Mouse (Mus musculus) bone marrow macrophage, adult 2 months (primary cell): Measurements from ENCODE around the gene Carhsp1. TPM values are rescaled to one million over a fixed set of nuclear protein-coding genes. Genes with fewer than 3 reads are reported as not detected.

Source experiments
- H3K27ac ChIP-seq: 2 replicates; pipeline ENCODE4 v1.5.1; 2012; ENCODE audit warnings: low read depth, low read length; ENCODE audit not compliant: insufficient read depth
- H3K4me1 ChIP-seq: 2 replicates; pipeline ENCODE4 v1.6.1; 2012; ENCODE audit warnings: low read length; ENCODE audit not compliant: control insufficient read depth, insufficient read depth
- H3K4me3 ChIP-seq: 2 replicates; pipeline ENCODE4 v1.5.1; 2012; ENCODE audit warnings: mild to moderate bottlenecking, low read length, moderate library complexity; ENCODE audit not compliant: insufficient read depth
- CTCF ChIP-seq: IDR thresholded peaks from 2 replicates; pipeline ENCODE4 v1.5.1; 2012; ENCODE audit warnings: low read depth, mild to moderate bottlenecking, low read length, moderate library complexity
- POLR2A ChIP-seq: IDR thresholded peaks from 2 replicates; pipeline ENCODE4 v1.6.1; 2012; ENCODE audit warnings: mild to moderate bottlenecking, low read depth, low read length, borderline replicate concordance
- polyA plus RNA-seq: library from polyadenylated mRNA; stranded (reverse); fragments of >200 nt; gene quantifications from 2 replicates; pipeline ENCODE4 v1.2.4, GENCODE M21; 2012; ENCODE audit not compliant: missing spikeins, insufficient read depth, insufficient read length

Gene Carhsp1
- polyA plus RNA-seq, 1 experiment, result 26.3 TPM

GRCm38 (mm10) chr16:8619659-8620314 lies 52.2 kb downstream of the Carhsp1 start:
- TF ChIP-seq POLR2A (no peak), CTCF (no peak)
- Histone ChIP-seq H3K4me3 (no peak overlapping the region), H3K4me1 (no peaks in the 10 kb centered on the region), H3K27ac (no peak overlapping the region)

GRCm38 (mm10) chr16:8613447-8613846 lies 58.5 kb downstream of the Carhsp1 start:
- no peak for TF ChIP-seq POLR2A
- TF ChIP-seq CTCF, result no peak
- Histone ChIP-seq H3K4me3 (no peak overlapping the region), H3K27ac (no peak overlapping the region), H3K4me1 (no peaks in the 10 kb centered on the region)

GRCm38 (mm10) chr16:8613039-8613438 lies 58.9 kb downstream of the Carhsp1 start:
- Histone ChIP-seq H3K4me1 (no peaks in the 10 kb centered on the region), H3K27ac (no peak overlapping the region), H3K4me3 (no peak overlapping the region)
- TF ChIP-seq CTCF, result no peak
- no peak for TF ChIP-seq POLR2A

GRCm38 (mm10) chr16:8612214-8613005 lies 59.5 kb downstream of the Carhsp1 start:
- TF ChIP-seq POLR2A (no peak), CTCF (no peak)
- no peaks in the 10 kb centered on the region for H3K4me1 ChIP-seq
- no peak overlapping the region for H3K4me3 ChIP-seq
- no peak overlapping the region for H3K27ac ChIP-seq

- no peak overlapping the region for H3K27ac ChIP-seq
- no peak overlapping the region for H3K4me3 ChIP-seq
- no peaks in the 10 kb centered on the region for H3K4me1 ChIP-seq
- TF ChIP-seq CTCF, result no peak
- TF ChIP-seq POLR2A, result no peak
These were observed 61.6 kb downstream of the Carhsp1 start for GRCm38 (mm10) chr16:8610397-8610796.

Other genes with a start within 250 kb of the Carhsp1 start
- gene Tmem114, start 247.0 kb downstream of the Carhsp1 start, polyA plus RNA-seq, result not detected in 2 replicates
- gene Mettl22, start 201.4 kb downstream of the Carhsp1 start, polyA plus RNA-seq, result 6.1 and 9.7 TPM in 2 replicates
- not detected in 2 replicates for gene Abat, start 158.7 kb downstream of the Carhsp1 start, polyA plus RNA-seq
- gene Pmm2, start 34.5 kb downstream of the Carhsp1 start, polyA plus RNA-seq, result 58.2 and 59.0 TPM in 2 replicates
- 7.1 and 8.8 TPM in 2 replicates for gene Tmem186, start 34.4 kb downstream of the Carhsp1 start, polyA plus RNA-seq
- not detected in 2 replicates for gene Gm5767, start 8.6 kb upstream of the Carhsp1 start, polyA plus RNA-seq
- gene Usp7, start 120.2 kb upstream of the Carhsp1 start, polyA plus RNA-seq, result 61.2 and 65.5 TPM in 2 replicates
- gene 1810013L24Rik, start 157.9 kb upstream of the Carhsp1 start, polyA plus RNA-seq, result 49.7 and 54.4 TPM in 2 replicates